Mouse (Mus musculus): ENCODE data around the gene Igfals. TPM values are rescaled to one million over a fixed set of nuclear protein-coding genes. Genes with fewer than 3 reads are reported as not detected.
A peak's percentile ranks its signal among the peaks of the same experiment; 100 is the strongest.

Gene Igfals
- polyA plus RNA-seq, 1 experiment = not detected

DNA sequence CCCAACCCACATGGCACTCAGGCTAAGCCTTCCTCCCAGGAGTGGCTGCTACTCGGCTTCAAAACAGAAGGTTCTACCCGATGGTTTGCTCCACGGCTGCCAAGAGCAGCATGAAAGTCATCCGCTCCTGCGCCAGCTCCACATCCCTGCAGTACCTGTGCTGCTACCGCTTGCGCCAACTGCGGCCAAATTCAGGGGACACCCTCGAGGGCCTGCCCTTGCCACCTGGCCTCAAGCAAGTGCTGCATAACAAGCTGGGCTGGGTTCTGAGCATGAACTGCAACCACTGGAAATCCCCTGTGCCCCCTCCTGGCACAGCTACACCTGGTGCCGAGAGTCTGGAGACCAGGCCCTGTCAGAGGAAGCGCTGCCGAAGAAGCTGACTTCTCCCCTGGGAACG lies 25.5 kb downstream of the Igfals start:
- TF ChIP-seq POLR2A (IDR thresholded peaks at IDR 0.05; ENCODE audit: low read depth, low read length) (no peak), CTCF (IDR thresholded peaks at IDR 0.05; ENCODE audit: borderline replicate concordance, insufficient read depth, low read length) (no peak)
- Histone ChIP-seq H3K4me1 (ENCODE audit: control insufficient read depth, insufficient read depth, low read length) (peaks cover 2% of the 10 kb centered on the region), H3K27ac (ENCODE audit: insufficient read depth, low read length) (no peak overlapping the region), H3K4me3 (ENCODE audit: insufficient read depth, low read length) (no peak overlapping the region)

GRCm38 (mm10) chr17:24892785-24893184 lies 27.0 kb downstream of the Igfals start:
- TF ChIP-seq CTCF (IDR thresholded peaks at IDR 0.05; ENCODE audit: borderline replicate concordance, insufficient read depth, low read length) (no peak), POLR2A (IDR thresholded peaks at IDR 0.05; ENCODE audit: low read depth, low read length) (no peak)
- H3K27ac ChIP-seq (ENCODE audit: insufficient read depth, low read length) = no peak overlapping the region
- peaks cover 6% of the 10 kb centered on the region for H3K4me1 ChIP-seq (ENCODE audit: control insufficient read depth, insufficient read depth, low read length)
- no peak overlapping the region for H3K4me3 ChIP-seq (ENCODE audit: insufficient read depth, low read length)

GRCm38 (mm10) chr17:24893276-24893675 lies 27.5 kb downstream of the Igfals start:
- TF ChIP-seq CTCF (IDR thresholded peaks at IDR 0.05; ENCODE audit: borderline replicate concordance, insufficient read depth, low read length) = no peak
- TF ChIP-seq POLR2A (IDR thresholded peaks at IDR 0.05; ENCODE audit: low read depth, low read length) = no peak
- peaks cover 5% of the 10 kb centered on the region for H3K4me1 ChIP-seq (ENCODE audit: control insufficient read depth, insufficient read depth, low read length)
- H3K4me3 ChIP-seq (ENCODE audit: insufficient read depth, low read length) = no peak overlapping the region
- no peak overlapping the region for H3K27ac ChIP-seq (ENCODE audit: insufficient read depth, low read length)

DNA sequence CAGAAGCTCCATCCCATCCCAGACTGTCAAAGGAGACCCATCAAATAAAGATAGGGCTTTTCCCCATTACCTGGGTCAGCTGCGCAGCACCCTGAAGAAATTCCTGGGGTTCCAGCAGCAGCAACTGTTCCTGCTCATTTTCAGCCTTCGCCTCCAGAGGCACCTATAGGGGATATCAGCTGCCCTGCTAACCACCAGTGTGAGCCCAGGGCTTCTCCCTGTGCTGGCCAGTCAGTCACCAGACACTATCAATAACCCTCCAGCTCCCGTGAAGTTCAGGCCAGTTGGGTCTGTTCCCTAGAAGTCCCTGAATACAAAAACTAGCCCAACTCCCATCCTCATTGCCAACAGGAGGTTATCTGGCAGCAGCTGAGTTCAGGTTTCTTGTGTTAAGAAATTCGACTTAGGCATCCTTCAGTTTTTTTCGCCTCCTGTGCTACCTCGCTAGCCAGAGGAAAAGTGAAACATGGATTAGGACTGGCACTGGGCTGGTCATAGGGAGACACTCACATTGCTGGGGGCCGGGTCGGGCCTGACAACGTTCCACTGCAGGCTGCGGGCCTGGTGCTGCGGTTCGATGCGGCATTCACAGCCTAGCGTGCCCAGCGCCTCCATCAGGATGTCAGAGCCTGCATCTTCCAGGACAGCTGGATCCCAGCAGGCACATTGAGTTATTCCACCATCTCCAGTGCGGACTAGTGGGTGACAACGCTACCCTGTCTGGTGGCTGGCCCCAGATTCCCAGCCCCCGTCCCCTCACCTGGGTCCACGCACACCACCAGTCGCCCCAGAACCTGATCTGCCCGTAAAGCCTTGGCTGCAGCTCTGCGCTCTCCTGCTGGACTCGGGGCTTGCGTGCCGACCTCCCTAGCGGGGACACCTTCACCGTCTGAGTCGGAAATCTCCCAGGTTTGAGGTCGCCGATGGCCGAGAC lies 28.5 kb downstream of the Igfals start:
- peak overlapping the region; percentile 11; the same call in 1 of the 2 replicates for H3K27ac ChIP-seq (ENCODE audit: insufficient read depth, low read length)
- no peak for TF ChIP-seq POLR2A (IDR thresholded peaks at IDR 0.05; ENCODE audit: low read depth, low read length)
- no peak for TF ChIP-seq CTCF (IDR thresholded peaks at IDR 0.05; ENCODE audit: borderline replicate concordance, insufficient read depth, low read length)
- H3K4me3 ChIP-seq (ENCODE audit: insufficient read depth, low read length) = peak overlapping the region; percentile 83
- H3K4me1 ChIP-seq (ENCODE audit: control insufficient read depth, insufficient read depth, low read length) = peaks cover 5% of the 10 kb centered on the region

DNA sequence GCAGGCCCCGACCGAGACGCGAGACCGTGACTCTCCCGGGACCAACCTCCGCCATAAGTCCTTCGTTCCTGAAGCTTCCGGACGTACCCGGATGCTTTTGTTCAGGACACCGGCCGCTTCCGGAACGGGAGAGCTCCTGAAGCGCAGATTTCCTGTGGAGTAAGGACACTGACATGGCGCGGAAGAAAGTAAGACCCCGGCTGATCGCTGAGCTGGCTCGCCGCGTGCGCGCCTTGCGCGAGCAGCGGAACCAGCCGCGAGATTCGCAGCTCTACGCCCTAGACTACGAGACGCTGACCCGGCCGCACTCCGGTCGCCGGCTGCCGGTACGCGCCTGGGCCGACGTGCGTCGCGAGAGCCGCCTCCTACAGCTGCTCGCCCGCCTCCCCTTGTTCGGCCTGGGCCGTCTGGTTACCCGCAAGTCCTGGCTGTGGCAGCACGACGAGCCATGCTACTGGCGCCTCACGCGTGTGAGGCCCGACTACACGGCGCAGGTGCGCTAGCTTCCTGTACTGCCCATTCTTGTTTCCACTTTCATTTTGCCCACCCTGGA lies 29.3 kb downstream of the Igfals start, which contains the start of the genes Eme2 and Mrps34:
Eme2 (minus strand) TSS at position 93 of the 553 bp plus-strand sequence.
Mrps34 (plus strand) TSS at position 122 of the 553 bp plus-strand sequence.
- Histone ChIP-seq H3K27ac (ENCODE audit: insufficient read depth, low read length) (peak within 1 kb of the TSS; percentile 51), H3K4me3 (ENCODE audit: insufficient read depth, low read length) (peak within 1 kb of the TSS; percentile 83), H3K4me1 (ENCODE audit: control insufficient read depth, insufficient read depth, low read length) (peaks cover 5% of the 10 kb centered on the region)
- no peak for TF ChIP-seq CTCF (IDR thresholded peaks at IDR 0.05; ENCODE audit: borderline replicate concordance, insufficient read depth, low read length)
- TF ChIP-seq POLR2A (IDR thresholded peaks at IDR 0.05; ENCODE audit: low read depth, low read length) = peak; percentile 82

DNA sequence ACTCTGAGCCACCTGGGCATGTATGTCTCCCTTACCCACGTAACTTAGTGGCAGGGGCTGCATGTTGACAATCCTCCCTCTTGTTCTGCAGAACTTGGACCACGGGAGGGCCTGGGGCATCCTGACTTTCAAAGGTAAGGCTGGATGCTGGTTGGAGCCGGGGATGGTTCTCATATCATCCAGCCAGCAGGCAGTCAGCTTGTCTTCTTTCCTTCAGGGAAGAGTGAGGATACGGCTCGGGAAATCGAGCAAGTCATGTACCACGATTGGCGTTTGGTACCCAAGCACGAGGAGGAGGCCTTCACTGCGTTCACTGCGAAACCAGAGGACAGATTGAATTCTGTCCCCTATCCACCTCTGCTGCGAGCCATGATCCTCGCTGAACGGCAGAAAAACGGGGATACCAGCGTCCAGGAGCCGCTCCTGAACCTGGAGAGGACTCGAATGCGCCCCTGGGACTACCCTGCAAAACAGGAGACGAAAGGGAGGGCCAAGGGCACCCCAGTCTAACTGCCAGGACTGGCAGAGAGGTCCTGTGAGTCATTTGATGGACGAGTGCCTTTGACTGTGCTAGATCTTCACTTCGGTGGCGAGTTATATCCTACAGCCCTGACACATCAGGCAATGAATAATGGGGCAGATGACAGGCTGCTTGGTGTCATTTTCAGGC lies 29.9 kb downstream of the Igfals start:
- no peak for TF ChIP-seq POLR2A (IDR thresholded peaks at IDR 0.05; ENCODE audit: low read depth, low read length)
- no peak for TF ChIP-seq CTCF (IDR thresholded peaks at IDR 0.05; ENCODE audit: borderline replicate concordance, insufficient read depth, low read length)
- Histone ChIP-seq H3K4me1 (ENCODE audit: control insufficient read depth, insufficient read depth, low read length) (peaks cover 5% of the 10 kb centered on the region), H3K27ac (ENCODE audit: insufficient read depth, low read length) (peak overlapping the region; percentile 51), H3K4me3 (ENCODE audit: insufficient read depth, low read length) (peak overlapping the region; percentile 83)

DNA sequence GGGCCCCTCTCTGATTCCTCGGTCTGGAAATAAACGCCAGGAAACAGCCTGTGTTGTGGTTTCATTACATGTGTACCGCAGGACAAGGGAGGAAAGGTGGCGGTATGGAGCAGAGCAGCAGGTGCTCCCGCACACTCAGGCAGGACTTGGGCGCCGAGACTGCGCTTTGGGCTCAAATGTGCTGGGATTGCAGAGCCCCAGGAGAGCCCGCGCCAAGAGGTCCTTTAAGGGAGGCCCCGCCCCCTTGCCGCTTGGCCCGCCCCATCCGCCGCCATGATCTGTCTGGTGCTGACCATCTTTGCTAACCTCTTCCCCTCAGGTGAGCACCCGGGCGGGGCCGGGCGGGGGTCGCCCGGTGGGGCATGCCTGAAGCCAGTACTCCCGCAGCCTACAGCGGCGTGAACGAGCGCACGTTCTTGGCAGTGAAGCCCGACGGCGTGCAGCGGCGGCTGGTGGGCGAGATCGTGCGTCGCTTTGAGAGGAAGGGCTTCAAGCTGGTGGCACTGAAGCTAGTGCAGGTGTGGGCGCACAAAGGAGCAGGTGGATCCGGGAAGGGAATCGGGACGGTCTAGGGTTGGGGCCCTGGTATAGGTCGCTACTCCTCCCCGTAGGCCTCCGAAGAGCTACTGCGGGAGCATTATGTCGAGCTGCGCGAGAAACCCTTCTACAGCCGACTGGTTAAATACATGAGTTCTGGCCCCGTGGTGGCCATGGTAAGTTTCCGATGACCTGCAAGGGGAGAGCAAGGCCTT lies 30.6 kb downstream of the Igfals start, which contains the start of gene Nme3:
Nme3 (plus strand) TSS at position 260 of the 752 bp plus-strand sequence.
- no peak for TF ChIP-seq POLR2A (IDR thresholded peaks at IDR 0.05; ENCODE audit: low read depth, low read length)
- peak; percentile 34; the same call in 1 of the 2 replicates for TF ChIP-seq CTCF (IDR thresholded peaks at IDR 0.05; ENCODE audit: borderline replicate concordance, insufficient read depth, low read length)

GRCm38 (mm10) chr17:24896993-24897269 lies 31.1 kb downstream of the Igfals start:
- TF ChIP-seq CTCF (IDR thresholded peaks at IDR 0.05; ENCODE audit: borderline replicate concordance, insufficient read depth, low read length) (no peak), POLR2A (IDR thresholded peaks at IDR 0.05; ENCODE audit: low read depth, low read length) (no peak)
- Histone ChIP-seq H3K4me1 (ENCODE audit: control insufficient read depth, insufficient read depth, low read length) (peaks cover 5% of the 10 kb centered on the region), H3K27ac (ENCODE audit: insufficient read depth, low read length) (no peak overlapping the region), H3K4me3 (ENCODE audit: insufficient read depth, low read length) (peak overlapping the region; percentile 83)

More for the DNA sequence above, 30.6 kb downstream of the Igfals start, which contains the start of gene Nme3:
- H3K27ac ChIP-seq (ENCODE audit: insufficient read depth, low read length) = peak within 1 kb of the TSS; percentile 51
- peaks cover 5% of the 10 kb centered on the region for H3K4me1 ChIP-seq (ENCODE audit: control insufficient read depth, insufficient read depth, low read length)
- H3K4me3 ChIP-seq (ENCODE audit: insufficient read depth, low read length) = peak within 1 kb of the TSS; percentile 83

DNA sequence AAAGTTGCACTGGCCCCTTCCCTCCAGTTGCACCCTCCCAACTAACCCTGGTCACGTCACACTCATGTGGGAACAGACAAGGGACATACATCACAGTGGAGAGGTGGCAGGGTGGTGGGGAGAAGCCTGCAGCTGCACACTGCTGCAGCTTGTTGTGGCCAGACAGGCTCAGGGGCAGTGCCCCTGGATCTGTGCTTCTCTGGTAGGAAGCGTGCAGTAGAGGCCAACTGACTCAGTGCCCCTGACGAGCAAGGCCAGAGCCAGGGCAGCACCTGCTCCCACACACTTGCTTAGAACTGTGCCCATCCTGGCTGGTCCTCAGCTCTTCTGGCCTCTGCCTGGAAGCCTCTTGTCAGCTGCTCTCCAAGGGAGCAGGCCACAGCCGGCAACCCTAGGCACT lies 31.8 kb downstream of the Igfals start:
- H3K27ac ChIP-seq (ENCODE audit: insufficient read depth, low read length) = no peak overlapping the region
- H3K4me3 ChIP-seq (ENCODE audit: insufficient read depth, low read length) = no peak overlapping the region
- H3K4me1 ChIP-seq (ENCODE audit: control insufficient read depth, insufficient read depth, low read length) = peaks cover 5% of the 10 kb centered on the region
- TF ChIP-seq CTCF (IDR thresholded peaks at IDR 0.05; ENCODE audit: borderline replicate concordance, insufficient read depth, low read length) (no peak), POLR2A (IDR thresholded peaks at IDR 0.05; ENCODE audit: low read depth, low read length) (no peak)

All from embryonic fibroblast, embryonic 13.5 days (primary cell).